Mouse (Mus musculus) heart, postnatal 10 days (tissue): Measurements from ENCODE around the gene Urah. TPM values are rescaled to one million over a fixed set of nuclear protein-coding genes. Genes with fewer than 3 reads are reported as not detected.

Experiments
- DNase-seq, 2 experiments: peaks; one replicate each; pipeline ENCODE4 v3.0.0; 2021
- intact Hi-C: fragments of 180-260 bp; cut with DNase I; formaldehyde crosslinking; loops from one replicate; pipeline ENCODE4 v1.15.1; 2025
- total RNA-seq, 2 experiments: library from RNA; stranded (reverse); gene quantifications; 2 replicates each; pipeline ENCODE4 v1.2.3; 2021

The Urah gene
- total RNA-seq, 2 experiments from 2014 or later: not detected

- no peak for DNase-seq
- intact Hi-C loops: loop anchor here (5.0 kb wide), 3 partner anchors 92 to 332 kb away; partner anchors contain the start of genes Hras, Ifitm5, Lrrc56 and Rnh1
Measured at GRCm38 (mm10) chr7:140859997-140860396, 25.2 kb downstream of the Urah start.

- no peak for DNase-seq
- intact Hi-C loops: no loop called here
Measured at GRCm38 (mm10) chr7:140860728-140861127, 25.9 kb downstream of the Urah start.

GRCm38 (mm10) chr7:140864761-140865160 is 29.9 kb downstream of the Urah start:
- intact Hi-C loops: no loop called here
- no peak for DNase-seq

- intact Hi-C loops: no loop called here
- no peak for DNase-seq
Measured at GRCm38 (mm10) chr7:140874224-140874623, 39.4 kb downstream of the Urah start.

- intact Hi-C loops: no loop called here
- DNase-seq: no peak
Measured at GRCm38 (mm10) chr7:140877364-140877763, 42.5 kb downstream of the Urah start.

- no peak for DNase-seq
- intact Hi-C loops: no loop called here
Measured at GRCm38 (mm10) chr7:140879355-140879754, 44.5 kb downstream of the Urah start.

GRCm38 (mm10) chr7:140880419-140880818 is 45.6 kb downstream of the Urah start:
- DNase-seq: no peak
- intact Hi-C loops: no loop called here

GRCm38 (mm10) chr7:140880865-140881515 is 46.2 kb downstream of the Urah start:
- intact Hi-C loops: loop anchor here (1.0 kb wide), 1 partner anchor 24 kb away; the partner anchor contains the start of gene Bet1l
- peak in 1 of 2 experiments; percentile 25 for DNase-seq

GRCm38 (mm10) chr7:140881696-140882468 is 47.1 kb downstream of the Urah start, which contains the start of the genes Psmd13 and Sirt3:
Gene Psmd13, plus strand, starts transcription at chr7:140881968.
Gene Sirt3, minus strand, starts transcription at chr7:140882309.
- peak; percentile 96 for DNase-seq
- intact Hi-C loops: loop anchor here (1.0 kb wide), 1 partner anchor 25 kb away; the partner anchor contains the start of gene Bet1l

GRCm38 (mm10) chr7:140882469-140882803 is 47.6 kb downstream of the Urah start:
- DNase-seq: no peak
- intact Hi-C loops: no loop called here

Other genes starting within 250 kb of the Urah start
- gene Olfr46, start 233.7 kb upstream of the Urah start, total RNA-seq: not detected
- gene Olfr61, start 206.0 kb upstream of the Urah start, total RNA-seq: not detected
- gene Olfr53, start 188.6 kb upstream of the Urah start, total RNA-seq: not detected
- not detected for gene Olfr539, start 175.1 kb upstream of the Urah start, total RNA-seq
- not detected for gene Olfr45, start 153.1 kb upstream of the Urah start, total RNA-seq
- gene Olfr541, start 137.8 kb upstream of the Urah start, total RNA-seq: not detected
- gene Cyp2e1, start 71.3 kb upstream of the Urah start, total RNA-seq: under 1 TPM; 0.24 to 0.47 TPM
- gene Syce1, start 47.2 kb upstream of the Urah start, total RNA-seq: not detected
- gene Zfp941, start 12.8 kb upstream of the Urah start, total RNA-seq: under 1 TPM; 0.45 to 0.47 TPM
- 10 to 100 TPM; 19.6 to 23.6 TPM for gene Scgb1c1, start 10.5 kb downstream of the Urah start, total RNA-seq
- not detected for gene Odf3, start 12.8 kb downstream of the Urah start, total RNA-seq
- gene Gm45785, start 21.3 kb downstream of the Urah start, total RNA-seq: not detected
- 10 to 100 TPM; 27.0 to 29.8 TPM for gene Ric8a, start 21.9 kb downstream of the Urah start, total RNA-seq
- gene Bet1l, start 22.6 kb downstream of the Urah start, total RNA-seq: 10 to 100 TPM; 13.1 to 15.9 TPM
- 100 to 1,000 TPM; 111 to 114 TPM for gene Psmd13, start 47.0 kb downstream of the Urah start, total RNA-seq
- gene Sirt3, start 47.3 kb downstream of the Urah start, total RNA-seq: 10 to 100 TPM; 53.4 to 58.2 TPM
- gene Cox8b, start 65.4 kb downstream of the Urah start, total RNA-seq: 1,000 to 10,000 TPM; 1,771 to 1,883 TPM
- gene Nlrp6, start 85.9 kb downstream of the Urah start, total RNA-seq: not detected
- gene Pgghg, start 106.4 kb downstream of the Urah start, total RNA-seq: 1 to 10 TPM; 7.7 to 8.6 TPM
- 1 to 10 TPM in 1 of 2 experiments, not detected in 1; 1.1 TPM for gene Ifitm5, start 115.3 kb downstream of the Urah start, total RNA-seq
- gene Gm45717, start 120.9 kb downstream of the Urah start, total RNA-seq: not detected
- 100 to 1,000 TPM; 168 to 187 TPM for gene Ifitm2, start 121.0 kb downstream of the Urah start, total RNA-seq
- 1 to 10 TPM; 2.4 to 3.8 TPM for gene Ifitm1, start 132.2 kb downstream of the Urah start, total RNA-seq
- 100 to 1,000 TPM; 104 to 117 TPM for gene Ifitm3, start 175.8 kb downstream of the Urah start, total RNA-seq
- gene Ifitm6, start 182.9 kb downstream of the Urah start, total RNA-seq: under 1 TPM in 1 of 2 experiments, not detected in 1; 0.69 TPM
- gene Gm17387, start 194.1 kb downstream of the Urah start, total RNA-seq: not detected
- gene B4galnt4, start 226.1 kb downstream of the Urah start, total RNA-seq: under 1 TPM in 1 of 2 experiments, not detected in 1; 0.22 TPM
- under 1 TPM in 1 of 2 experiments, not detected in 1; 0.24 TPM for gene Pkp3, start 243.2 kb downstream of the Urah start, total RNA-seq